Mouse (Mus musculus) liver, adult 2 months (tissue): ENCODE measurements at regions not wholly inside any gene's neighbourhood (a gene's known extent, or its start where the extent isn't known, plus 50 kb on each side); places are given as distances from the start of the nearest gene placed in this dataset.

Experiments used
- CTCF ChIP-seq: fragments of 200-500 bp; IDR thresholded peaks from 2 replicates; pipeline ENCODE4 v1.5.1; 2011; ENCODE audit warnings: low read depth, low read length, control low read depth
- POLR2A ChIP-seq: fragments of 200-500 bp; IDR thresholded peaks from 2 replicates; pipeline ENCODE4 v1.6.1; 2011; ENCODE audit warnings: low read length, control low read depth; ENCODE audit not compliant: insufficient read depth; ENCODE audit errors: extremely low read depth

DNA sequence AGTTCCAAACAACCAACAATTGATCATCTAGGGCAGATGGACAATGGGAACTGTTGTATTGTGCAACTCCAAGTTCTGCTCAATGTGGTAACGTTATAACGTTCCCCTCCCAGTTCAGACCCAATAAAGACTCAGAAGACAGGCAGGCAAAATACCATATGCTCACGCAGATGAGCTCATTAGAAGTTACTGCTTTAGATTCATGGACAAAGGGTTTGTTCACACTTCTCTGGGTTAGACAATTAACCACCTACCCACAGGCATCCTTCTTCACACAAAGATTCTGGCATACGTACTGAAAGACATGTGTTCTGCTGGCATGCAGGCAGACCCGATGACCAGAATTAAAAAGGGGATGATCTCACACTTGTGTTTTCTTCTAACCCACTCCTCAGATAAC is 130.0 kb downstream of the Polr2m start:
- TF ChIP-seq POLR2A = no peak
- no peak for TF ChIP-seq CTCF
